Mouse (Mus musculus): ENCODE results near the gene Tagln2. TPM values are rescaled to one million over a fixed set of nuclear protein-coding genes. Genes with fewer than 3 reads are reported as not detected.

The Tagln2 gene
- polyA plus RNA-seq, 1 experiment = 240 TPM

DNA sequence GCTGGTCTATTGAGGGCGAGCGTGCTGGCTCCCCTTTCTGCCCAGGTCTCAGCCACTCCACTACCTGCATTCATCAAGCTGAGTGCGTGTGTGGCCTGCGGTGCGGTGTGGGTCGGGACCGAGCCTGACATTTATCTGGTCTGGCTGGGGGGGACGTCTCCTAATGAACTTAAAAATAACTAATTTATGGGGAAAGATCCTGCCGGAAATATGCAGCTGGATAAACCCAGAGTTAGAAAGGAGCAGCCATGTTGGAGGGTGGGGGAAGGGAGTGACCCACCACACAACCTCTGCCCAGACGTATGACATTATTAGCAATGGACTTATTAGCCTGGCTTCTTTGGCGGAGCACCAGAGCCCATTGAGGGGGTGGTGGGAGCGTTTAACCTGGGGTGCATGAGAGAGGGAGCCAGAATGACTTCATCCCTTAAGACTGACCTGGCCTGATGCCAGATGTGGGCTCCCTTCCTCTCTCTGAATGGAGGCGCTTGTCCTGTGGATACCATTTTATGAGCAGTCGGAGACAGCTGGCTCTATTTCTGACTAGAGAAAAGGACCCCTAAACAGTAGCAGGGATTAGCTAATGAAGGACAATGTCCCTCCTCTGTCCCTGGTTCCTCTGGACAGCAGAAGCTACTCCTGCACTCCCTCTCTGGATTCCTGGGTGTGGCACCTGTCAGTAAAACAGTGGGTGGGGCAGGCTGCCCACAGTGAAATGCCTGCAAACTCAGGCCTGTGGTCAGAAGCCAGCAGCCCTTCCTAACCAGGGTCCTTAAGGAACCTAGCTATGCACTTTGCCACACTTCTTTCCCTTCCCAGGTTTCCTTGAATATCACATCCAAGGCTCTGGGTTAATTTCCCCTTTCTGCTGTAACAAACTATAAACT, 3.5 kb downstream of the Tagln2 start:
- no peak for DNase-seq (ENCODE audit: low read depth)

DNA sequence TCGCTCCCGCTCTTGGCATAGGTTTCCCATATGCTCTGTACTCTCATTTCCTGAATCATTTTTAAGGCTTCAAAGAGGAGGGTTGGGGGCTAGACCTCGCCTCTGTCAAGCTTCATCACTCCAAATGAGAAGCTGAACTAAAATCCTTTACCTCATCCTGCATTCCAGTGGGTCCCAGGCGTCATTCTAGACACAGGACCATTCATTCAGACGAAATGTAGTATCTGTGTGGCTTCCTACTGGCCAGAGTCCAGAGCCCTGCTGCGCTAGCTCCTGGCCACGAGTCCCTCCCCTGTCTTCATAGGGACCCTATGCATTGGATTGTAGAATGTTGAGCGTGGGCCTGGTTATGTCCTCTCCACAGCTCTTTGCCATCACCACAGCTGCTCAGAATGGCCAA, 4.9 kb downstream of the Tagln2 start:
- no peak for DNase-seq (ENCODE audit: low read depth)

DNA sequence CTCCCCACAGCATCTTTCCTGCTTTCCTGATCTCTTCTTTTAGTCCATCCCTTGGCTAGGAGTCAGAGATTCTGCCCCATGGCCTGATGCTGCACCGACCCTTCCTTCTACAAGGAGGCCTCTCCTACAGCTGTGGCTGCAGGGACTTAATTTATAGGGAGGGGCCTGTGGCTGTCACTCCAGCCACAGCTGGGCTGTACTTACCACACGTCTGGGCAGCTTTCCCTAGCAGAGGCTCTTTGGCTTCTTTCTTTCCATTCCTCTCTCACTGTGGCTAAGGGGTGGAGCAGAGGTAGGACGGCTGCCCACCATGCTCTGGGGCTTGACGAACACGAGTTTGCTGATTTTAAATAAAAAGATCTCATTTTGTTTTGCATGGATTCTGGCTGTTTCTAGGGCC, 7.2 kb downstream of the Tagln2 start:
- DNase-seq (ENCODE audit: low read depth) = no peak

- DNase-seq (ENCODE audit: low read depth) = no peak
Observed at GRCm38 (mm10) chr1:172507701-172508100, 7.9 kb downstream of the Tagln2 start.

DNA sequence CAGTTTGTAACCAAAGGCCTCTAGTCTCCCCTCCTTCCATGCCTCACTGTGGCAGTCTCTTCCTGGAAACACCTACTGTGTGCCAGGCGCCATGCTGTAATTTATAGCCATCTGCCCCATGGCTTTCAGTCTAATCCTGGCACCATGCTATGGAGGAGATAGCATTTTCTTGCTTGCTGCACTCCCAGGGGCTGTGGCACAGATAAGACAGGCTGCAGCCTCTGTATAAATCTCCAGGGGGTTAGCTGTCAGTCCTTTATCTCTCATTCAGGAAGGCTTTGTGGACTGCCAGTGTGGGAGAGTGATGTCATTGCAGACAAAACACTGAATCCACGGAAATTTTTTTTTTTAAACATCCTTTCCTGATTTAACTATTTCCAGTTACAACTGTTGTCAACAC, 8.3 kb downstream of the Tagln2 start:
- no peak for DNase-seq (ENCODE audit: low read depth)

DNA sequence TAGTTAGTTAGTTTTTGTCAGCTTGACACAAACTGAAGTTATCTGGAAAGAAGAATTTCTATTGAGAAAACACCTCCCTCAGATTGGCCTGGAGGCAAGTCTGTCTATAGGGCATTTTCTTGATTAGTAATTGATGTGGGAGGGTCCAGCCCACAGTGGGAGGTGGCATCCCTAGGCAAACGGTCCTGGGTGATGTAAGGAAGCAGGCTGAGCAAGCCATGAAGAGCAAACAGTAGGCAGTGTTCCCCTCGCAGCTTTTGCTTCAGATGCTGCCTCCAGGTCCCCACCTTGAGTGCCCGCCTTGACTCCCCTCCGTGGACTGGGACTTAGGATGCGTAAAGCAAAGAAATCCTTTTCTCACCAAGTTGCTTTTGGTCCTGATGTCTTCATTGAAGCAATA, 9.4 kb downstream of the Tagln2 start:
- DNase-seq (ENCODE audit: low read depth) = no peak

DNA sequence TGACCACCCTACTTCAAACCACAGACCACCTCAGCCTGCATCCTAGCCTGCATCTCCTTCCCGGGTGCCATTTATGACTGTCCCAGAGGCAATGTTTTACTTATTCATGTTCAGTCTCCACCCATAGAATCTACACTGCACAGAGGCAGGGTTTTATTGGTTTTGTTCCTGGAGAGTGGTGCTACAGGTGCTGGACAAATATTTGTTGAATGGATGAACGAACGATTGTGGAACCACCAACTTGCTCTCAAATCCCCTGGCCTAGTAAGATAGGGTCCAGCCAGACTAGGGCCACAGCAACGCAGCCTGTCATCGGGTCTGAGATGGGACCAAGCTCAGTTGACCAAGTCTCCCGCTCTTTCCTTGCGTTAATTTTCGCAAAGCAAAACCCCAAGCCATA, 10.1 kb downstream of the Tagln2 start:
- no peak for DNase-seq (ENCODE audit: low read depth)

- DNase-seq (ENCODE audit: low read depth) = no peak
Observed at GRCm38 (mm10) chr1:172510421-172510972, 10.7 kb downstream of the Tagln2 start.

- DNase-seq (ENCODE audit: low read depth) = no peak
Observed at GRCm38 (mm10) chr1:172512962-172513361, 13.1 kb downstream of the Tagln2 start.

GRCm38 (mm10) chr1:172513525-172514212, 13.8 kb downstream of the Tagln2 start:
- DNase-seq (ENCODE audit: low read depth) = no peak

DNA sequence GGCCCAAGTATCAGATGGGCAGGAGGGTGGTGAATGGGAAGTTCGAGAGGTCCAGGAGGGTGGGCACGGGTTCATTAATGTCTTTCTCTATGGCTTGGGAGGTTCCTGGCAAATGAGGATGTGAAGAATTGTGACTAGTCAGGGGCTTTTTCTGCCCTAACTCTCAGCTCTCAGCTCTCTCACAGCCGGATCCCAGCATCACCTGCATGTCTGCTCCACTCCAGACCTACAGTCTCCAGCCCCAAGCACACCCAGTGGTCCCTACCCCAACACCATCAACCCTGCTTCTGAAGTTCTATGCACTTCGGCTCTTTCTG, 14.3 kb downstream of the Tagln2 start:
- DNase-seq (ENCODE audit: low read depth) = no peak

- no peak for DNase-seq (ENCODE audit: low read depth)
Observed at GRCm38 (mm10) chr1:172514551-172515268, 14.9 kb downstream of the Tagln2 start.

GRCm38 (mm10) chr1:172515396-172515795, 15.5 kb downstream of the Tagln2 start:
- no peak for DNase-seq (ENCODE audit: low read depth)

DNA sequence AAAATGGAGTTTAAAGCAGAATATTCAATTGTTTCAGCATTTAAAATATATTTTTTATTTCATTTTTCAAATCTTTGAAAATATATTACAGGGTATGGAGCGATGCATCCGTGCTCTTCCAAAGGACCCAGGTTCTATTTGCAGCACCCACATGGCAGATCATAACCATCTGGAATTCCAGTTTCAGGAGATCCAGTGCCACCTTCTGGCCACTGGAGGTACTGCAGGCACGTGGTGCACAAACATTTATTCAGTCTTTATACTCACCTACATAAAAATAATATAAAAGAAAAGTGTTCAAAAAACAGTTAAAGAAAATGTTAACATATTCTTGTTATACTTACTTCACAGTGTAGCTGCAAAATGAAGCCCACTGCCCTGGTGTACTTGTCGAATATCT, 18.2 kb downstream of the Tagln2 start:
- DNase-seq (ENCODE audit: low read depth) = no peak

GRCm38 (mm10) chr1:172519644-172520043, 19.8 kb downstream of the Tagln2 start:
- no peak for DNase-seq (ENCODE audit: low read depth)

- no peak for DNase-seq (ENCODE audit: low read depth)
Observed at GRCm38 (mm10) chr1:172520576-172521440, 21.0 kb downstream of the Tagln2 start, which contains the start of gene Cfap45. Cfap45 (plus strand) TSS chr1:172520801.

GRCm38 (mm10) chr1:172522524-172522923, 22.7 kb downstream of the Tagln2 start:
- no peak for DNase-seq (ENCODE audit: low read depth)

DNA sequence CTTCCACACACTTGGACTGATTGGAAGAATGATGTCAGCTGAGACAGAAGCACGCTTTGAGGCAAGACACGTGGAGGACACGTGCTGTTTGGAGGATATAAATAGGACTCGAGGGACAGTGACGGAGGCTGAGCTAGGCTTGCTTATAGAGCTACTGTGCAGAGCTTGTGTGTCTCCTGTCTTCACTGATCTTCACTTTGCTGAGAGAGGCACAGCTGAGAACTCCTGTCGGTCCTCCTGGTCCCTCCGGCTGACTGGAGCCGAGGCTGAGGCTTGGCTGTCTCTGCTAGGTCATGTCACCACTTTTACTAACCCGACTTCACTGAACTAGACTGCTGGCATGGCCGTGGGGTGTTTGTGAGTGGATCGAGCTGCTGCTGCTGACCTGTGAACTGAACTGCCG, 23.9 kb downstream of the Tagln2 start:
- DNase-seq (ENCODE audit: low read depth) = no peak

- no peak for DNase-seq (ENCODE audit: low read depth)
Observed at GRCm38 (mm10) chr1:172525027-172525764, 25.3 kb downstream of the Tagln2 start.

DNA sequence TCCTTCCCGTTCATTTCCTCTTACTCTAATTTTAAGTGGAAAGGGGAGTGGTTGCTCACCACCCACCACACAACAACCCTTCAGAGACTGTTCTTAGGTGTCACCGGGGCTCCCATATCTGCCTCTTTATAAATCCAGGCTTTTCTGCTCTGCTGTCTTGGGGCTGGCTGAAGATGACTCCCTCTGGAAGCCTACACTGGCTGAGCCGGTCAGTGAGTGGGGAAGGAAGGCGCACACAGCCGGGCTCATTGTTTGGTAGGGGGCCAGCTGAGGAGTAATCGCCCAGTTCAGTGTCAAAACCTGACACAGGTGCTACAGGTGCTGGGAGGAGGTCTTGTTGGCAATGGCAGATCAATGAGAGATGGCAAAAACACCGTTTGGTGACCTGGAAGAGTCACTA, 26.1 kb downstream of the Tagln2 start:
- DNase-seq (ENCODE audit: low read depth) = no peak

Data from gonadal fat pad, adult 2 months (tissue).